Mouse (Mus musculus): ENCODE measurements around the gene Spata32. TPM values are rescaled to one million over a fixed set of nuclear protein-coding genes. Genes with fewer than 3 reads are reported as not detected.

Gene Spata32
- polyA plus RNA-seq, 1 experiment from 2014 or later, result not detected

DNA sequence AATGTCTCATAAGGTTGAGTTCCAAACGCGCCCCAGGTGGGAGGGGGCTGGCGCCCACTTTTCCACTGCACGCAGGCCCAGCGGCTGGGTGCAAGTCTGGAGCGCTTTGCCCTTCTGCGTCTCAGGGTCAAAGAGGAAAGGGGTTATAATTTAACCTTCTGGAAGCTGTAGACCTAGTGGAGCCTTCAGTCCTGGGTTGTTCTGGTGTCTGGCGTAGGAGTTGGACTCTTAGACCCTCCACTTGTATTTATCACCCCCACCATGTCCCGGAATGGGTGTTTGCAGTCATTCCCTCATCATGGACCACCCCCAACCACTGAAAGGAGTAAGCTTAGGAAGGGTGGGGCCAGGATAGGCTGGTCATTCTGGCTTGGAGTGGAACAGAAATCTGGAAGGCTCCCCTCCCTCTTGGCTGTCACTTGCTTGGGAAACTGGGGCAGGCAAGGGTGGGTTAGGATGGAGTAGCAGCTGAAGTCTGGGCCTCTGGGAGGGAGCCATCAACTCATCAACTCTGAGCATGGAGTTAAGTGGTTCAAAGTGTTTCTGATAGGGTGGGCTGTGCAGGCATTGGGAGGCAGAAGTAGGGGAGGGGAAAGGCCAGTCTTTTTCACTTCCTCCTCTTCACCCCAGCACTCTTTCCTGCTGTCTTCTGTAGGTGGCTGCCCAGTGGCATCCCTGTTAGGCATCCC lies 46.4 kb downstream of the Spata32 start:
- Histone ChIP-seq H3K4me3 (peak overlapping the region; percentile 59), H3K9ac (0 out of 2 replicates have a peak overlapping the region, but pooled peaks have one; percentile 53), H3K27me3 (replicated peaks) (peaks cover 52% of the 10 kb centered on the region)

DNA sequence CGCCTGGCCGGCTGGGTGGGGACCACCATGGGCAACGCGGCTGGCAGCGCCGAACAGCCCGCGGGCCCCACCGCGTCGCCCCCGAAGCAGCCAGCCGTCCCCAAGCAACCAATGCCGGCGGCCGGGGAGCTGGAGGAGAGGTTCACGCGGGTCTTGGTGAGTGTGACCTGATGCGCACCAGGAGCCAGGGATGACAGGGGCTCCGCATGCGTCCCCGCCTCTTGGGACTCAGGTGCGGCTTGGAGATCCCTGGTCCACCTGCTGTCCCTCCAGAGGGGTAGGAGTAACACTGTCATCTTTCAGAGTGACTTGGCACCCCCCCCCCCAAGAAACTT lies 47.0 kb downstream of the Spata32 start:
- ATAC-seq, result no peak
- Histone ChIP-seq H3K4me1 (peaks cover 57% of the 10 kb centered on the region), H3K9ac (peak overlapping the region; percentile 53), H3K27ac (0 out of 2 replicates have a peak overlapping the region, but pooled peaks have one; percentile 4), H3K4me3 (peak overlapping the region; percentile 59), H3K36me3 (no peaks in the 10 kb centered on the region), H3K9me3 (replicated peaks) (no peaks in the 10 kb centered on the region), H3K4me2 (peak overlapping the region; percentile 80), H3K27me3 (replicated peaks) (peaks cover 52% of the 10 kb centered on the region)
- WGBS (ENCODE audit: insufficient replicate concordance), result 4% methylated on average over 23 of the region's 23 CpGs

More for the DNA sequence above, 46.4 kb downstream of the Spata32 start:
- no peak for ATAC-seq
- Histone ChIP-seq H3K4me2 (peak overlapping the region; percentile 80), H3K9me3 (replicated peaks) (no peaks in the 10 kb centered on the region), H3K27ac (0 out of 2 replicates have a peak overlapping the region, but pooled peaks have one; percentile 11), H3K36me3 (no peaks in the 10 kb centered on the region), H3K4me1 (peaks cover 63% of the 10 kb centered on the region)
- WGBS (ENCODE audit: insufficient replicate concordance), result 25% methylated on average over 9 of the region's 9 CpGs

DNA sequence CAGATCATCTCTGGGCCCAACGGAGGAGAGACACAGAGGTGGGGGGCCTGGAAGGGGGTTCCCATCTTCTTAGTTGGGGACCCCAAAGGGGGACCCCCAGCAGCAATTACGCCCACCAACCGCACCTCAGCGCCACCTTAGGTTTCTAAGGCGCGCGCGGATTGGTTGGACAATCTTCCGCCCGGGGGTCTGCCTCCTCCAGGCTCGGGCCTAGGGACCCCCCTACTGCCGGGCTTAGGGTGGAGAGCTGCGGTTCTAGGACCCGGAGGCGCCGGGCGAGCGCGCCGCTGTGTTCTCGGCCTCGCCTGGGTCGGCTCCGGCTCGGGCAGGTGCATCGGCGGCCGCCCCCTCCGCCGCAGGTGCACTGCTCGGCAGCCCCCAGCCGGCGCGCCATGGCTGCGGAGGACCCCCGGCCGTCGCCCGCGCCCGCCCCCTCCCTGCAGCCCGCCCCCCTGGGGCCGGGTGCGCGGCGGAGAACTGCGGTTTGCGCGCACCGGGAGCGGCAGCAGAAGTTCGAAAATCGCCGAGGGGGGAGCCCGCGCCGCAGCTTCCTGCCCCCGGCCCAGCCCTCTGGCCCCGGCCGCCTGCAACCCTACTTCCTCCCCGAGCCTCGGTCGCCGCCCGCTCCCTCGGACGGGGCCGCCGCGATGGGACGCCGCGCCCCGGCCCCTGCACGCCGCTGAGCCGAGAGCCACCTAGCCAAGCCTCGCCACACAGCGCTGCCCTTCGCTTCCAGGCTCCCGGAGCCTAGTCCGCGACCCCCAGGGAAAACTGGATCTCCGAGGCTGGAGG lies 47.5 kb downstream of the Spata32 start, which contains the start of gene Fmnl1:
Fmnl1 (plus strand) TSS at position 614 of the 792 bp plus-strand sequence.
- peak within 1 kb of the TSS; percentile 80 for H3K4me2 ChIP-seq
- H3K27ac ChIP-seq, result 0 out of 2 replicates have a peak within 1 kb of the TSS, but pooled peaks have one; percentile 11
- under 1% methylated on average over 56 of the region's 84 CpGs for WGBS (ENCODE audit: insufficient replicate concordance)
- H3K36me3 ChIP-seq, result no peaks in the 10 kb centered on the region
- ATAC-seq, result no peak
- H3K4me3 ChIP-seq, result peak within 1 kb of the TSS; percentile 59
- H3K4me1 ChIP-seq, result peaks cover 51% of the 10 kb centered on the region
- 0 out of 2 replicates have a peak, but pooled peaks cover 5% of the 10 kb centered on the region for H3K9me3 ChIP-seq (replicated peaks)
- peak within 1 kb of the TSS; percentile 53 for H3K9ac ChIP-seq
- H3K27me3 ChIP-seq (replicated peaks), result peaks cover 52% of the 10 kb centered on the region

DNA sequence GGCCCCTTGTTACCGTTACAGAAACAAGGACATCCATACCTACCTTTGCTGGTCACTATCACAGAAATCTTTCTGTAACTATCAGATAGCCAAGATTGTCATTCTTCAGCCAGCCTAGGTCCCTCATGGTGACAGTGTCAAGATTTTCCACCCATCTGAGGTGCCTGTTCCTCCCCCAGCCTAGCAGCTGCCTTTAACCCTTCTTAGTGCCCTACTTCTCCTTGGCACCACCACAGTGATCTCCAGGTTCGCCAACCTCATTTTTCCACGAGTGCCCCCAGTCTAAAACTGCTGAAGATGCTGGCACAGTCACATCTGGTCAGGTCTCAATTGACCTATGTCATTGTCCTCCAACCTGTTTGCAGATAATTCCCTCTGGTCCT lies 48.1 kb downstream of the Spata32 start:
- H3K9me3 ChIP-seq (replicated peaks), result 0 out of 2 replicates have a peak, but pooled peaks cover 5% of the 10 kb centered on the region
- peaks cover 52% of the 10 kb centered on the region for H3K27me3 ChIP-seq (replicated peaks)
- H3K4me2 ChIP-seq, result peak overlapping the region; percentile 80
- H3K27ac ChIP-seq, result no peak overlapping the region
- no peaks in the 10 kb centered on the region for H3K36me3 ChIP-seq
- peak overlapping the region; percentile 59 for H3K4me3 ChIP-seq
- peaks cover 47% of the 10 kb centered on the region for H3K4me1 ChIP-seq
- WGBS (ENCODE audit: insufficient replicate concordance), result 39% methylated on average over 3 of the region's 3 CpGs
- no peak for ATAC-seq
- H3K9ac ChIP-seq, result no peak overlapping the region

DNA sequence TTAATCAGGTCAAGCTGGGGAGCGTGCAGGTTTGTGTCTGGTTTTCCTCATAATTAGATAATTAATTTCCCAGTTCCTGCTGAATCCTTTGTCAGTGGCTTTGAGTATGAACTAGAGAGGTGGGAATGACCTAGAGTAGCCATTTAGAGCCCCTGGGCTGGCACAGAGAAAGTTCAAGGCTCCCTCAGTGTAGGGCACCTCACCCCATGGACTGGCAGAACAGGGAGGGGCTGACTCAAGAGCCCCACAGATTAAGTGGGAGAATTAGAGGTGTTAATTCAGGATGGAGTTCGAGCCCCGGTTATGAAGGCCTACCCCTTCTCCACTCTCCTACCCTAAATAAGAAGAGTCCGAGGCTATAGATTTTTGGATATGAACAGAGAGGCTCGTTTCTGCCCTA lies 48.6 kb downstream of the Spata32 start:
- Histone ChIP-seq H3K27me3 (replicated peaks) (peaks cover 52% of the 10 kb centered on the region), H3K4me3 (no peak overlapping the region), H3K27ac (no peak overlapping the region), H3K9me3 (replicated peaks) (0 out of 2 replicates have a peak, but pooled peaks cover 5% of the 10 kb centered on the region), H3K4me1 (peaks cover 44% of the 10 kb centered on the region), H3K36me3 (no peaks in the 10 kb centered on the region), H3K9ac (no peak overlapping the region), H3K4me2 (no peak overlapping the region)
- WGBS (ENCODE audit: insufficient replicate concordance), result 70% methylated on average over 5 of the region's 5 CpGs
- ATAC-seq, result no peak

DNA sequence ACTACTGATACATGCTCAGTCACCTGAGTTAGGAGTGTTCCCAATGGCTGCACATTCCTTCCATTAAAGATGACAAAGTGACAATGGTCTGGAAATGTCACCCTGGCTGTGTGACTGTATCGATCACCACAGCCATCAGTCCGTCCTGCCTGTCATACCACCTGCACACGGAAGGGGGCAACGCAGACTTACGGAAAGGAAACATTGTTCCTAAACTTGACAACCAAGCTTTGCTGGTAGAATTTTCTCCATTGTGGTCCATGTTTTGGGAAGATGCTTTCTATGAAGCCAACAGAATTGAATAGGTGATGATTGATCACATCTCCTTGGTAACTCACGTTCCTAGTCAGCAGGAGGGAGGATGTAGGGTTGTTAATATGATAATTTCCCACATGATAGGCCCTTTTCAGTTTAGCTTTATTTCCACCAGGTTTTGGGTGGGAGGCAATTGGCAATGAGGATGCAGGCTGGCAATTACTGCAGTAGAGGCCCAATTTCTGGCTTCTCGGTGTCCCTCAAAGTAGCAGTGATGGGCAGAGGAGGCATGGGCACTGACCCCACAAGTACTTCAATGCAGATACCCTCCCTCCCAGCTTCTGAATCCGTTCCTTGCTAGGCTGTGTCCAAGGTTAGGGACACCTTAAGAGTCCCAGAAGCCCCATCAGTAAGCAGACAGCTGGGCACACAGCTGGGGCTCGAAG lies 49.4 kb downstream of the Spata32 start:
- Histone ChIP-seq H3K4me2 (no peak overlapping the region), H3K9ac (no peak overlapping the region), H3K27me3 (replicated peaks) (peaks cover 51% of the 10 kb centered on the region), H3K27ac (no peak overlapping the region), H3K9me3 (replicated peaks) (0 out of 2 replicates have a peak, but pooled peaks cover 5% of the 10 kb centered on the region), H3K4me3 (no peak overlapping the region), H3K36me3 (no peaks in the 10 kb centered on the region), H3K4me1 (peaks cover 41% of the 10 kb centered on the region)
- 22% methylated on average over 9 of the region's 9 CpGs for WGBS (ENCODE audit: insufficient replicate concordance)
- ATAC-seq, result no peak

DNA sequence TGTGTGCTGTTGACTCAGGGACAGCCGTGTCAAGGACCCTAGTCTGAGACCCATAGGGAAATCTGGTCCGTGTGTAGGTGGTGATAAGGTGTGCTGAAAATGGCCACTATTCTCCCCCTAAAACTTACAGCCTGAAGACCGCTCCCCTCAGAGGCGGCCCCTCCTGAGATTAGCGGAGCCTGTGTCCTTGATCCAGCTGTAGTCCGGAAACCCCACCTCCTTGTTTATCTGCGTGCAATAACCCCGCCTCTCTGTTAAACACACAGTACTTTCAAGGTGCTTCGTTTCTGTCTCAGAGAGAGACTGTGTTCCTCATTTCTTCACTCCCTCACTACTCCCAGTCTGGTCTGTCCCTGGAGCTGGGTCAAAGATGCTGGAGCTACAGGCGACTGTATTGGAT lies 53.8 kb downstream of the Spata32 start:
- ATAC-seq, result peak; percentile 50; the same call in 1 of the 2 replicates
- Histone ChIP-seq H3K4me3 (no peak overlapping the region), H3K27me3 (replicated peaks) (peaks cover 7% of the 10 kb centered on the region), H3K4me2 (peak overlapping the region; percentile 50), H3K36me3 (no peaks in the 10 kb centered on the region), H3K9me3 (replicated peaks) (0 out of 2 replicates have a peak, but pooled peaks cover 5% of the 10 kb centered on the region), H3K4me1 (peaks cover 10% of the 10 kb centered on the region), H3K27ac (no peak overlapping the region), H3K9ac (no peak overlapping the region)
- WGBS (ENCODE audit: insufficient replicate concordance), result 12% methylated on average over 10 of the region's 10 CpGs

DNA sequence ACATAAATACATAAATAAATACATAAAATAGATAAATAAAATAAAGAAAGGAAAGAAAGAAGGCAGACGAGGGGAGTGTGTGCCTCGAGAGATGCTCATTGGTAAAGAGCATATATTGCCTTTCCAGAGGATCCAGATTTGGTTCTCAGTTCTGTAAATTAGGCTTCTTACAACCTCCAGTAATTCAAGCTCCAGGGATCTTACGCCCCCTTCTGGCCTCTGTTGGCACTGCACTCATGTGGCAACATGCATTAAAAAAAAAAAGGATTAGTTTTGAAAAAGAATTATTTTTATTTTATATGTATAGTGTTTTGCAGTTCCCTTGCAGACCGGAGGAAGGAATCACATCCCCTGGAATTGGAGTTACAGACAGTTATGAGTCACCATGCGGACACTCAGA lies 56.1 kb downstream of the Spata32 start:
- Histone ChIP-seq H3K36me3 (no peaks in the 10 kb centered on the region), H3K4me1 (peaks cover 25% of the 10 kb centered on the region), H3K4me3 (no peak overlapping the region), H3K27me3 (replicated peaks) (no peaks in the 10 kb centered on the region), H3K9me3 (replicated peaks) (0 out of 2 replicates have a peak, but pooled peaks cover 5% of the 10 kb centered on the region), H3K4me2 (no peak overlapping the region), H3K9ac (no peak overlapping the region), H3K27ac (no peak overlapping the region)
- no peak for ATAC-seq
- WGBS (ENCODE audit: insufficient replicate concordance), result 70% methylated on average over 5 of the region's 5 CpGs

DNA sequence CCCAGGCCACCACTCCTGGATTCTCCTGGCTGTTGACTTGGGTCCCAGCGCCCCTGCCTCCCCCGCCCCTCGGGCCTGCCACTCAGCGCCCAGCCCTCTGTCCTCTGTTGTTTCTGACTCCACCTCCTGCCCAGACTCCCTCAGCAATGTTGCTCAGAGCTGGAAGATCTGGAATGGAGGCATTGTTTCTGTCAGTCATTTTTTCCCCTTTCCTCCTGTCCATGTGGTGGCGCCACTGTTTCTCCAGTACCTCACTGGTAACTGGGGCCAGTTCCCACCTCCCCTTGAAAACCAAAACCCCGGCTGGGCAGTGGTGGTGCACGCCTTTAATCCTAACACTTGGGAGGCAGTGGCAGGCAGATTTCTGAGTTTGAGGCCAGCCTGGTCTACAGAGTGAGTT lies 56.8 kb downstream of the Spata32 start:
- Histone ChIP-seq H3K9me3 (replicated peaks) (0 out of 2 replicates have a peak, but pooled peaks cover 5% of the 10 kb centered on the region), H3K9ac (no peak overlapping the region), H3K27ac (no peak overlapping the region), H3K4me3 (no peak overlapping the region), H3K4me1 (peaks cover 25% of the 10 kb centered on the region), H3K36me3 (no peaks in the 10 kb centered on the region), H3K4me2 (no peak overlapping the region), H3K27me3 (replicated peaks) (no peaks in the 10 kb centered on the region)
- no peak for ATAC-seq
- WGBS (ENCODE audit: insufficient replicate concordance), result 67% methylated on average over 7 of the region's 7 CpGs

DNA sequence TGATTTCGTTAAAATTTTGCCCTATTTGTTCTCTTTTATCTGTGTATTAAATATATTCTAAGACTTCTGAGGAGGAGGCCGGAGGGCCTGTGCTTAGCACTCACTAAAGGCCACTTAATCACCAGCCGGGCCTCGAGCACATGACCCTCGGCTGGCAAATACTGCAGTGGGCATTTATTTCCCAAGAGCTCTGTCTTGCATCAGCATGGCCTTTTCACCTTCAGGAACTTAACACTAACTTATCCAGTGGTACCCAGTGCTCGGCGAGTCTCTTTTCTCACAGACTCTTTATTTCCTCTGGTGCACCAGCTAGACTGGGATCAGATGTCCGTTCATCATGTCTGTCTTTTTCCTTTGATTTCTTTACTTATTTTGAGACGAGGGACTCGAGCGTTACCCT lies 57.5 kb downstream of the Spata32 start:
- no peak for ATAC-seq
- H3K4me3 ChIP-seq, result no peak overlapping the region
- H3K27ac ChIP-seq, result no peak overlapping the region
- H3K36me3 ChIP-seq, result no peaks in the 10 kb centered on the region
- H3K4me1 ChIP-seq, result peaks cover 25% of the 10 kb centered on the region
- no peak overlapping the region for H3K4me2 ChIP-seq
- H3K27me3 ChIP-seq (replicated peaks), result no peaks in the 10 kb centered on the region
- no peak overlapping the region for H3K9ac ChIP-seq
- WGBS (ENCODE audit: insufficient replicate concordance), result 83% methylated on average over 11 of the region's 11 CpGs
- H3K9me3 ChIP-seq (replicated peaks), result 0 out of 2 replicates have a peak, but pooled peaks cover under 1% of the 10 kb centered on the region

DNA sequence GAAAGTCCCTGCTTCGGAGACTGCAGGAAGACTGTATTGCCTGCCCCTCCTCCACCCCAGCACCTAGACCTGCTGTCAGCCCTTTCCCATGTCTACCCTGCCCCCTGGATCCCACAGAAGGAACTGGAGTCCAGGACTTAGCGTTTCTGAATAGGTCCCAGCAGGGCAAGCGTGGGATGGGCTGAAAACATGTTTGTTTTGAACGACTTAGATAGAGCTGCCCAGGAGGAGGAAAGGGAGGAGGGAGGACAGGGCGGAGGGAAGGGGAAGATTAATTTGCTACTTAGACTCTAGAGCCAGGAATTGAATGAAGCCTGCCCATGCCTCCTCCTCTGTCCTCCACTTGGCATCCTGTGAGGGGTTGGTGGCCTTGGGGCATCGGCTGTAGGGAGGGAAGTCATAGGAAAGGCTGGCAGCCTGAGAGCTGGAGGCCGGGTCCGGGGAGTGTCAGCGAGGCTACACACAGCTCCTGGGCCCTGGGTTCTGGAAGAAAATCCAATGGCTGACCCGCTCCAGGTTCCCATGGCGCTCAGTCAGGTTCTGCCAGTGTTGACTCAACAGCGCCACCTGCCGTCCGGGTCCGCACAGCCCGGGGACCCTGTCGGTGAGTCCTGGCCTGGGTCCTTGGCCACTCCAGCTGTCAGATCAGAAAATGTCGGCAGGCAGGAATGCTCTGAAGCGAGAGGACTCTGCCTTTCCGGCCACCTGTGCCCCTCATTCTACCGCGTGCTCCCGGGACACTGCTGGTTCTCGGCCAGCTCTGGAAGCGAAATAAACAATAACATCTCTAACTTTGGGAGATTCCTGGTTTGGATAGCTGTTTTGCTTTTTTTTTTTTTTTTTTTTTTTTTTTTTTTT lies 59.4 kb downstream of the Spata32 start:
- Histone ChIP-seq H3K9ac (peak overlapping the region; percentile 64), H3K4me3 (peak overlapping the region; percentile 50), H3K4me1 (peaks cover 19% of the 10 kb centered on the region), H3K27ac (peak overlapping the region; percentile 66), H3K36me3 (no peaks in the 10 kb centered on the region), H3K9me3 (replicated peaks) (no peaks in the 10 kb centered on the region), H3K27me3 (replicated peaks) (no peaks in the 10 kb centered on the region), H3K4me2 (peak overlapping the region; percentile 81)
- 4% methylated on average over 25 of the region's 25 CpGs for WGBS (ENCODE audit: insufficient replicate concordance)
- peak; percentile 94 for ATAC-seq

Measured in liver, embryonic 12.5 days (tissue).